Mouse (Mus musculus): ENCODE measurements at regions not wholly inside any gene's neighbourhood (a gene's known extent, or its start where the extent isn't known, plus 50 kb on each side); places are given as distances from the start of the nearest gene placed in this dataset.
"Not testable (repeated sequence)": the region's sequence is repeated elsewhere in the genome, so short reads cannot be mapped to it uniquely, and the experiment has no call there.

- intact Hi-C loops (cut with DNase I): no loop called here
- DNase-seq: no peak
Measured at GRCm38 (mm10) chr2:17946047-17946446, 50.7 kb downstream of the H2al2a start.

GRCm38 (mm10) chr2:17945369-17945915, 51.3 kb downstream of the H2al2a start:
- intact Hi-C loops (cut with DNase I): no loop called here
- DNase-seq: no peak

GRCm38 (mm10) chr2:17943506-17943905, 53.3 kb downstream of the H2al2a start:
- intact Hi-C loops (cut with DNase I): no loop called here
- no peak for DNase-seq

GRCm38 (mm10) chr2:17942528-17943387, 54.0 kb downstream of the H2al2a start:
- no peak for DNase-seq
- intact Hi-C loops (cut with DNase I): no loop called here

GRCm38 (mm10) chr2:17941921-17942320, 54.8 kb downstream of the H2al2a start:
- DNase-seq: no peak

GRCm38 (mm10) chr2:17939857-17940848, 56.6 kb downstream of the H2al2a start:
- DNase-seq; intact Hi-C loops (cut with DNase I): not testable (repeated sequence)

More at GRCm38 (mm10) chr2:17941921-17942320, 54.8 kb downstream of the H2al2a start:
- intact Hi-C loops (cut with DNase I): no loop called here

GRCm38 (mm10) chr2:17939183-17939856, 57.4 kb downstream of the H2al2a start:
- intact Hi-C loops (cut with DNase I): no loop called here
- DNase-seq: no peak

GRCm38 (mm10) chr2:17936527-17937139, 60.1 kb downstream of the H2al2a start:
- intact Hi-C loops (cut with DNase I): no loop called here
- DNase-seq: no peak

GRCm38 (mm10) chr2:17935916-17936315, 60.8 kb downstream of the H2al2a start:
- intact Hi-C loops (cut with DNase I): no loop called here
- no peak for DNase-seq

- intact Hi-C loops (cut with DNase I): no loop called here
- DNase-seq: no peak
Measured at GRCm38 (mm10) chr2:17935466-17935865, 61.3 kb downstream of the H2al2a start.

GRCm38 (mm10) chr2:17934610-17935009, 62.1 kb downstream of the H2al2a start:
- no peak for DNase-seq
- intact Hi-C loops (cut with DNase I): no loop called here

GRCm38 (mm10) chr2:17932932-17933790, 63.6 kb downstream of the H2al2a start:
- intact Hi-C loops (cut with DNase I): no loop called here
- no peak for DNase-seq

GRCm38 (mm10) chr2:17932426-17932931, 64.3 kb downstream of the H2al2a start:
- intact Hi-C loops (cut with DNase I): no loop called here
- DNase-seq: no peak

- no peak for DNase-seq
- intact Hi-C loops (cut with DNase I): no loop called here
Measured at GRCm38 (mm10) chr2:17931881-17932280, 64.9 kb downstream of the H2al2a start.

GRCm38 (mm10) chr2:17918861-17919648, 77.7 kb downstream of the H2al2a start:
- intact Hi-C loops (cut with DNase I): no loop called here
- DNase-seq: no peak

- intact Hi-C loops (cut with DNase I): no loop called here
- DNase-seq: no peak
Measured at GRCm38 (mm10) chr2:17917238-17917946, 79.4 kb downstream of the H2al2a start.

GRCm38 (mm10) chr2:17902616-17903015, 94.1 kb downstream of the H2al2a start:
- no peak for DNase-seq

More at GRCm38 (mm10) chr2:17902616-17903015, 94.1 kb downstream of the H2al2a start:
- intact Hi-C loops (cut with DNase I): no loop called here

All from gastrocnemius, postnatal 36 days (tissue).